Mouse (Mus musculus) urinary bladder, postnatal 10 days (tissue): ENCODE data around the gene Catsper2.
"Not testable (repeated sequence)": the region's sequence is repeated elsewhere in the genome, so short reads cannot be mapped to it uniquely, and the experiment has no call there.

Source experiments
- DNase-seq: peaks from one replicate; pipeline ENCODE4 v3.0.0; 2022; ENCODE audit warnings: low spot score

Catsper2 gene

GRCm38 (mm10) chr2:121425890-121426289, 12.3 kb upstream of the Catsper2 start:
- DNase-seq: no peak

GRCm38 (mm10) chr2:121423166-121423565, 9.6 kb upstream of the Catsper2 start:
- DNase-seq: no peak

GRCm38 (mm10) chr2:121418476-121418875, 4.9 kb upstream of the Catsper2 start:
- no peak for DNase-seq

- DNase-seq: no peak
These were observed 2.8 kb upstream of the Catsper2 start for GRCm38 (mm10) chr2:121416356-121416755.

GRCm38 (mm10) chr2:121415591-121415990, 2.0 kb upstream of the Catsper2 start:
- DNase-seq: no peak

- no peak for DNase-seq
These were observed 1.5 kb upstream of the Catsper2 start for GRCm38 (mm10) chr2:121415103-121415502.

GRCm38 (mm10) chr2:121414139-121414685, 620 bp upstream of the Catsper2 start:
- DNase-seq: no peak

- DNase-seq: no peak
These were observed 677 bp downstream of the Catsper2 start for GRCm38 (mm10) chr2:121412843-121413386.

GRCm38 (mm10) chr2:121408160-121408559, 5.4 kb downstream of the Catsper2 start:
- DNase-seq: no peak

GRCm38 (mm10) chr2:121403296-121403695, 10.3 kb downstream of the Catsper2 start:
- DNase-seq: no peak

- DNase-seq: peak; percentile 55
These were observed 17.0 kb downstream of the Catsper2 start for GRCm38 (mm10) chr2:121396624-121397023.

GRCm38 (mm10) chr2:121386961-121387575, 26.5 kb downstream of the Catsper2 start, which contains the start of gene Strc:
Gene Strc (minus strand): TSS chr2:121387168.
- DNase-seq: not testable (repeated sequence)

- no peak for DNase-seq
These were observed 38.8 kb downstream of the Catsper2 start for GRCm38 (mm10) chr2:121374766-121375165.

- no peak for DNase-seq
These were observed 41.3 kb downstream of the Catsper2 start for GRCm38 (mm10) chr2:121372266-121372665.

- no peak for DNase-seq
These were observed 42.7 kb downstream of the Catsper2 start for GRCm38 (mm10) chr2:121370921-121371320.

- DNase-seq: no peak
These were observed 44.8 kb downstream of the Catsper2 start for GRCm38 (mm10) chr2:121368831-121369230.

- DNase-seq: no peak
These were observed 49.9 kb downstream of the Catsper2 start for GRCm38 (mm10) chr2:121363656-121364055.

GRCm38 (mm10) chr2:121359461-121359860, 54.1 kb downstream of the Catsper2 start:
- no peak for DNase-seq

GRCm38 (mm10) chr2:121358381-121358780, 55.2 kb downstream of the Catsper2 start:
- no peak for DNase-seq

- DNase-seq: no peak
These were observed 55.6 kb downstream of the Catsper2 start for GRCm38 (mm10) chr2:121357961-121358360.

- no peak for DNase-seq
These were observed 56.1 kb downstream of the Catsper2 start, which contains the start of gene Ckmt1 for GRCm38 (mm10) chr2:121357494-121357893. Gene Ckmt1 (plus strand): TSS chr2:121357714.

- DNase-seq: peak; percentile 86
These were observed 58.6 kb downstream of the Catsper2 start, which contains the start of gene Ppip5k1 for GRCm38 (mm10) chr2:121354820-121355592. Gene Ppip5k1 (minus strand): TSS chr2:121355396.

- DNase-seq: no peak
These were observed 59.2 kb downstream of the Catsper2 start for GRCm38 (mm10) chr2:121354378-121354777.
